Mouse (Mus musculus): ENCODE measurements around the gene Ide. TPM values are rescaled to one million over a fixed set of nuclear protein-coding genes. Genes with fewer than 3 reads are reported as not detected.

The Ide gene
- polyA plus RNA-seq, 2 experiments: 10.6 to 31.3 TPM

DNA sequence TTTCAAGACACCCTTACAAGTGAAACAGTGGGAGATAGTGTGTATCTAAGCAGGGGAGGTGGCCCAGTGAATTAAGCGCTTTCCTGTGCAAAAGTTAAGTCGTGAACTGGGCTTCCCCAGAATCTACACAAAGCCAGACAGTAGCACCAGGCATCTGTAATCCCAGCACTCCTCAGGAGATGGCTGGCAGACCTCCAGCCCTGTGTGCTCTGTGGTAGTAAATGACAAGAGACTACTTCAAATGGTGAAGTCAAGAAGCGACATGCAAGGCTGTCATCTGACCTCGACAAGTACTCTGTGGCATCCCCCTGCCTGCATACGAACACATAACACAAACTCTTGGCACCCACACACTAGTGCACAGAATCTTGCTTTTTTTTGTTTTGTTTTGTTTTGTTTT, 10.4 kb downstream of the Ide start:
- Histone ChIP-seq H3K9me3 (ENCODE audit: control insufficient read depth, low read length) (no peaks in the 10 kb centered on the region), H3K4me2 (ENCODE audit: low read depth) (no peak overlapping the region), H3K4me3 (ENCODE audit: insufficient read depth in 1 of 2, low read depth in 2 of 2, low read length in 2 of 2) (no peak overlapping the region), H3K9ac (replicated peaks) (no peak overlapping the region), H3K27ac (no peak overlapping the region), H3K27me3 (ENCODE audit: control insufficient read depth, insufficient read depth, low read length) (no peaks in the 10 kb centered on the region), H3K36me3 (replicated peaks; ENCODE audit: control insufficient read depth, insufficient read depth, low read depth) (peaks cover 11% of the 10 kb centered on the region), H3K4me1 (replicated peaks; ENCODE audit: control insufficient read depth in 2 of 2, insufficient read depth in 2 of 2, low read length in 1 of 2) (no peaks in the 10 kb centered on the region)
- DNase-seq (ENCODE audit: low read depth in 3 of 3, low spot score in 3 of 3): no peak
- ATAC-seq (ENCODE audit: insufficient read depth): no peak
- WGBS (ENCODE audit: insufficient replicate concordance): 79% methylated on average over 5 of the region's 5 CpGs
- TF ChIP-seq EP300 (IDR thresholded peaks at IDR 0.05; ENCODE audit: low read depth) (no peak), CTCF (IDR thresholded peaks at IDR 0.05; ENCODE audit: low read depth) (no peak)

DNA sequence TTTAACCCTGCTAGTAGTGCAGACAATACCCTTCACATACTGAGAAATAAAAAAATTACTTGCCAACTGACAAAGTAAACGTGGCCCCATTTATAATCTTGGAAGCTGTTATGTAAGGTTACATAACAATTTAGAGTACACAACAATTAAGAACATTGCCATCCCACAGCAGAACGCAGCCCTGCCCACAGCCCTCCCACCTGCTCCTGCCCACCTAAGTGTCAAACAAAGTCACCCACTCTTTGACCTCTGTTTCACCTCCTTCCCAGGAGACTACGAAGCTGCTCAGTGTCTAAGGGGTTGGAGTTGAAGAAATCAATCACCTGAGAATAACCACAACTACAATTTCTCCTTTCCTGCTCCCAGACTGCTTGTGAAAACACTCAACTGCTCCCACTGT, 14.1 kb downstream of the Ide start:
- peaks cover 6% of the 10 kb centered on the region for H3K36me3 ChIP-seq (replicated peaks; ENCODE audit: control insufficient read depth, insufficient read depth, low read depth)
- no peaks in the 10 kb centered on the region for H3K27me3 ChIP-seq (ENCODE audit: control insufficient read depth, insufficient read depth, low read length)
- DNase-seq (ENCODE audit: low read depth in 3 of 3, low spot score in 3 of 3) (no peak), ATAC-seq (ENCODE audit: insufficient read depth) (no peak)
- H3K27ac ChIP-seq: no peak overlapping the region
- no peak overlapping the region for H3K4me3 ChIP-seq (ENCODE audit: insufficient read depth in 1 of 2, low read depth in 2 of 2, low read length in 2 of 2)
- no peak overlapping the region for H3K4me2 ChIP-seq (ENCODE audit: low read depth)
- no peaks in the 10 kb centered on the region for H3K9me3 ChIP-seq (ENCODE audit: control insufficient read depth, low read length)
- no peaks in the 10 kb centered on the region for H3K4me1 ChIP-seq (replicated peaks; ENCODE audit: control insufficient read depth in 2 of 2, insufficient read depth in 2 of 2, low read length in 1 of 2)
- WGBS (ENCODE audit: insufficient replicate concordance): 63% methylated on average over 3 of the region's 3 CpGs
- TF ChIP-seq CTCF (IDR thresholded peaks at IDR 0.05; ENCODE audit: low read depth) (no peak), EP300 (IDR thresholded peaks at IDR 0.05; ENCODE audit: low read depth) (no peak)
- H3K9ac ChIP-seq (replicated peaks): no peak overlapping the region

DNA sequence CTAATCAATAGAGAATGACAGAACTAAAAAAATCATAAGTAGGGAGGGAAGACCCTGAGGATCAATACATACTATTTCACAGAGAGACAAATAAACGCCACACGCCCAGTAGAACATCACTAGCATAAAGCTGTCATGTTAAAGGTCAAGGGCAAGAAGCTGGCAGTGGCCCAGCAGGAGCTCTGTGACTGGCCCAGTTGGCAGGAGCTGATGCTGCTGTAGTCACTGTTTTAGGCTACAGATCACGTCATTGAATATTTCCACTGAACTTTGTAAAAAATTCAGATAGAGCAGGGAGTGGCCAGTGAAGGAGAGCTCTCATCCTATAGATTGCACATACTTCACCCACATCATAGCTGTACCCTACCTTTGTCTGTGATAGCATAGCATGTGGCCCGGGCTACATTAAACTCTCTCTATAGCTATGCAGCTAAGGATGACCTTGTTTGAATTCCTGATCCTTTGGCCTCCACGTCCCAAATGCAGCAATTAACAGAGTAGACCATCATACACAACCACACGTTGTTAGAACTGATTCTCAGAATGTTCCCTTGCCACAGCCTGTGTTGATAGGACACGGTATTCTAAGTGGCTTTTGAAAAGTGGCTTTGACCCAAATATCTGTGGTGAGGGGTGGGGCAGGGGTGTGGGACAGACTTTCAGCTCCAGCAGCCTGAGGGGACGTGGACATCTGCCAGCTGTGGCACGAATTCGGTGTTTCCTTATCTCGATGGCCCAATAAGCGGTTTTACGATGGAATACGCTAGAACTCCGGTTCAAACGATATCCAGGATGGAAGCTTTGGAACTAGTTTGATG, 16.6 kb downstream of the Ide start:
- Histone ChIP-seq H3K4me1 (replicated peaks; ENCODE audit: control insufficient read depth in 2 of 2, insufficient read depth in 2 of 2, low read length in 1 of 2) (no peaks in the 10 kb centered on the region), H3K4me2 (ENCODE audit: low read depth) (no peak overlapping the region), H3K9ac (replicated peaks) (no peak overlapping the region), H3K4me3 (ENCODE audit: insufficient read depth in 1 of 2, low read depth in 2 of 2, low read length in 2 of 2) (no peak overlapping the region), H3K36me3 (replicated peaks; ENCODE audit: control insufficient read depth, insufficient read depth, low read depth) (peaks cover 2% of the 10 kb centered on the region), H3K27me3 (ENCODE audit: control insufficient read depth, insufficient read depth, low read length) (no peaks in the 10 kb centered on the region), H3K27ac (no peak overlapping the region), H3K9me3 (ENCODE audit: control insufficient read depth, low read length) (no peaks in the 10 kb centered on the region)
- ATAC-seq (ENCODE audit: insufficient read depth) (no peak), DNase-seq (ENCODE audit: low read depth in 3 of 3, low spot score in 3 of 3) (no peak)
- WGBS (ENCODE audit: insufficient replicate concordance): 73% methylated on average over 16 of the region's 16 CpGs
- TF ChIP-seq EP300 (IDR thresholded peaks at IDR 0.05; ENCODE audit: low read depth): no peak
- no peak for TF ChIP-seq CTCF (IDR thresholded peaks at IDR 0.05; ENCODE audit: low read depth)

DNA sequence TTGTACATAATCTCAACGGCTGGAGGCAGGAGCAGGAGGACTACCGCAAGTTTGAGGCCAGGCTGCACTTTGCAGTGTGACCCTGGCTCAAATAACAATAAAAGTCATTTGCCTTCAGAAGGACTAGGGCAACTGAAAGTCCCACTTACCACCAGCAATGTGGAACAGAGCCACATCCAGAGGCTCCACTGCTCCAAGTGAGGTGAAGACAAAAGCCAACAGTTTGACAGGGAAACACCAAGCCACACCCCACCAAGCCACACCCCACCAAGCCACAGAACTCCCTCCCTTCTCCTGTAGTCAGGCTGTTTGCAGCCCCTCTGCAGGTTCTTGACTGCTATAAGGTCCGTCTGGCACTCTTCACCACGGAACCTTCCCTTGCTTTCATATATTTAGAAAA, 20.3 kb downstream of the Ide start:
- no peak for ATAC-seq (ENCODE audit: insufficient read depth)
- Histone ChIP-seq H3K9ac (replicated peaks) (no peak overlapping the region), H3K4me1 (replicated peaks; ENCODE audit: control insufficient read depth in 2 of 2, insufficient read depth in 2 of 2, low read length in 1 of 2) (no peaks in the 10 kb centered on the region), H3K9me3 (ENCODE audit: control insufficient read depth, low read length) (no peaks in the 10 kb centered on the region), H3K4me3 (ENCODE audit: insufficient read depth in 1 of 2, low read depth in 2 of 2, low read length in 2 of 2) (no peak overlapping the region), H3K27ac (no peak overlapping the region), H3K36me3 (replicated peaks; ENCODE audit: control insufficient read depth, insufficient read depth, low read depth) (peaks cover 12% of the 10 kb centered on the region), H3K4me2 (ENCODE audit: low read depth) (no peak overlapping the region), H3K27me3 (ENCODE audit: control insufficient read depth, insufficient read depth, low read length) (no peaks in the 10 kb centered on the region)
- TF ChIP-seq EP300 (IDR thresholded peaks at IDR 0.05; ENCODE audit: low read depth): no peak
- no peak for TF ChIP-seq CTCF (IDR thresholded peaks at IDR 0.05; ENCODE audit: low read depth)
- DNase-seq (ENCODE audit: low read depth in 3 of 3, low spot score in 3 of 3): no peak
- 68% methylated on average over 4 of the region's 4 CpGs for WGBS (ENCODE audit: insufficient replicate concordance)

DNA sequence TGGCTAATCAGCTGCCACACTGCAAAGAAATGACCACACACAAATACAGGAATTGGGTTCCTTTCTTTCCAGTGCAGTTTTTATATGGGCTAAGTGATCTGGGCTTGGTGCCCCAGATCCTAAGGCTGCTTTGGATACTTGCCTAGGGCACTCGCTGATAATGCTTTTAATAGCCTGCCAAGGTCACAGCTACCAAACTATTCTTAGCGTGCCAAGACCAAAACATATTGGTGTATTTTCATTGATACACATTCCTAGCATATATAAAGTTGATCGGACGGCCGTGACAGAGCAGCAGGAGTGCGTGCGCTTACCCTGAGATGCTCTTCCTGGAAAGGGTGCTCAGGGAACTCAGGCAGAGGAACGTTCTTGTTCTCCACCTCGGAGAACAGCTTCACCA, 22.6 kb downstream of the Ide start:
- no peak overlapping the region for H3K9ac ChIP-seq (replicated peaks)
- WGBS (ENCODE audit: insufficient replicate concordance): 85% methylated on average over 9 of the region's 9 CpGs
- no peak overlapping the region for H3K27ac ChIP-seq
- H3K4me2 ChIP-seq (ENCODE audit: low read depth): no peak overlapping the region
- H3K36me3 ChIP-seq (replicated peaks; ENCODE audit: control insufficient read depth, insufficient read depth, low read depth): peaks cover 14% of the 10 kb centered on the region
- DNase-seq (ENCODE audit: low read depth in 3 of 3, low spot score in 3 of 3) (no peak), ATAC-seq (ENCODE audit: insufficient read depth) (no peak)
- TF ChIP-seq CTCF (IDR thresholded peaks at IDR 0.05; ENCODE audit: low read depth): no peak
- TF ChIP-seq EP300 (IDR thresholded peaks at IDR 0.05; ENCODE audit: low read depth): no peak
- H3K9me3 ChIP-seq (ENCODE audit: control insufficient read depth, low read length): no peaks in the 10 kb centered on the region
- no peak overlapping the region for H3K4me3 ChIP-seq (ENCODE audit: insufficient read depth in 1 of 2, low read depth in 2 of 2, low read length in 2 of 2)
- no peaks in the 10 kb centered on the region for H3K27me3 ChIP-seq (ENCODE audit: control insufficient read depth, insufficient read depth, low read length)
- H3K4me1 ChIP-seq (replicated peaks; ENCODE audit: control insufficient read depth in 2 of 2, insufficient read depth in 2 of 2, low read length in 1 of 2): no peaks in the 10 kb centered on the region

Data from liver, embryonic 14.5 days (tissue).